Mouse (Mus musculus): ENCODE measurements around the gene Cts8.
A peak's percentile ranks its signal among the peaks of the same experiment; 100 is the strongest.

Gene Cts8

GRCm38 (mm10) chr13:61255258-61255657, at the start of gene Cts8:
TSS of gene Cts8 (minus strand) at chr13:61255358.
- no peak for DNase-seq (ENCODE audit: low spot score in 2 of 2)

GRCm38 (mm10) chr13:61288739-61289138, 33.6 kb upstream of the Cts8 start, which contains the start of gene Gm49398:
TSS of gene Gm49398 (minus strand) at chr13:61288839.
- DNase-seq (ENCODE audit: low spot score in 2 of 2) = no peak

- peak in 1 of 2 experiments; percentile 21 for DNase-seq (ENCODE audit: low spot score in 2 of 2)
Observed at GRCm38 (mm10) chr13:61241076-61241947, 13.8 kb downstream of the Cts8 start.

GRCm38 (mm10) chr13:61203310-61203709, 51.8 kb downstream of the Cts8 start, which contains the start of gene Cts6:
TSS of gene Cts6 (minus strand) at chr13:61203410.
- no peak for DNase-seq (ENCODE audit: low spot score in 2 of 2)
